ENCODE assay signal across 7 mouse cellular contexts in the genomic region with DNA sequence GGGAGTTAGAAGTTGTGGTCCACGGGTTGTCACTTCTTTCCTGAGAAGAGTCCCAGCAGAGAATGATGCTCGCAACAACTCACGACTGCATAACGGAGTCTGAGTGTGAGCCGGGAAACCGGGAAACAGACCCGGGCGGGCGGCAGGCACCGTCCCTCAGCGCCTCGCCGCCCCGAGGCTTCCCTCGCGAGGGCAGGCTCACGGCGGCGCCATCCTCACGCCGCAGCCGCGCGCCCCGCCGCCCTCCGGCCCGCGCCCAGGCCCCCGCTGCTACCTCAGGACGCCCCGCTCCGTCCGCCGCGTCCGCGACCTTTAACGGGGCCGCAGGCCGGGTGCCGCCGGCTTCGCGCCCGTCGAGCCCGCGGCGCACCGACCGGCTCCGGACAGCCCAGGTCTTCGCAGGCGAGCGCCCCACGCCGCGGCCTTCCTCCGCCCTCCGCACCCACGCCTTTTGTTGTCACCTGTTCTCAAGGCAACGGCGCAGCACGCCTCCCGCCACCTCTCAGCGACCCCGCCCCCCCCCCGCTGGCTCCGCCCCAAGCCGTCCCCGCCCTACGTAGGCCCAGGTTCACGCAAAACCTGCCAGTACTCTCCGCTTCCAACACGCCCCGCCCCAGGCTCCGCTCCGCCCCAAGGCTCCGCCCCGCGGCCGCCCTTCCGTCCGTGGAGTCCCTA. TPM values are rescaled to one million over a fixed set of nuclear protein-coding genes. Genes with fewer than 3 reads are reported as not detected.
DNase-seq lines count a peak whose midpoint lies in the region; ATAC-seq and TF ChIP-seq lines count a peak whose summit lies in the region.

A gene (minus strand): TSS at position 494 of the 675 bp plus-strand sequence.

- peak within 1 kb of the TSS; percentile 67 for H3K4me3 ChIP-seq in embryonic facial prominence, embryonic 11.5 days (ENCODE audit: low read depth, low read length)
- peak within 1 kb of the TSS; percentile 68 for H3K4me3 ChIP-seq in intestine, postnatal 0 days (ENCODE audit: low read depth, low read length)
- peak within 1 kb of the TSS; percentile 90 for H3K4me3 ChIP-seq in limb, embryonic 10.5 days
- peak within 1 kb of the TSS; percentile 70 for H3K4me3 ChIP-seq in midbrain, embryonic 13.5 days (replicated peaks)
- peak within 1 kb of the TSS; percentile 67 for H3K4me3 ChIP-seq in small intestine, adult 2 months (ENCODE audit: low read depth, low read length)

- no peaks in the 10 kb centered on the region for H3K36me3 ChIP-seq in embryonic facial prominence, embryonic 11.5 days (replicated peaks; ENCODE audit: control insufficient read depth, insufficient read depth, low read depth, low read length)
- H3K36me3 ChIP-seq in intestine, postnatal 0 days (ENCODE audit: control insufficient read depth, insufficient read depth): no peaks in the 10 kb centered on the region
- no peaks in the 10 kb centered on the region for H3K36me3 ChIP-seq in limb, embryonic 10.5 days
- H3K36me3 ChIP-seq in midbrain, embryonic 13.5 days: no peaks in the 10 kb centered on the region
- no peaks in the 10 kb centered on the region for H3K36me3 ChIP-seq in small intestine, adult 2 months (ENCODE audit: control insufficient read depth, insufficient read depth, low read length)

- H3K9ac ChIP-seq in embryonic facial prominence, embryonic 11.5 days (replicated peaks; ENCODE audit: low read length): peak within 1 kb of the TSS; percentile 68
- peak within 1 kb of the TSS; percentile 47 for H3K9ac ChIP-seq in intestine, postnatal 0 days (ENCODE audit: low read depth, low read length)
- H3K9ac ChIP-seq in midbrain, embryonic 13.5 days (replicated peaks): peak within 1 kb of the TSS; percentile 70

- peak; percentile 97 for ATAC-seq in embryonic facial prominence, embryonic 11.5 days (replicated peaks; ENCODE audit: insufficient number of reproducible peaks, low FRiP score, low TSS enrichment, low read depth)
- ATAC-seq in granulocyte monocyte progenitor cell, adult 5-6 weeks (replicated peaks; ENCODE audit: poor library complexity, severe bottlenecking): peak; percentile 99
- ATAC-seq in intestine, postnatal 0 days: peak; percentile 97
- ATAC-seq in midbrain, embryonic 13.5 days: peak; percentile 98

- DNase-seq in adrenal gland, postnatal 25 days: peak; percentile 88
- DNase-seq in embryonic facial prominence, embryonic 11.5 days (ENCODE audit: low spot score): peak; percentile 92
- DNase-seq in limb, embryonic 10.5 days (ENCODE audit: low spot score): peak; percentile 93

- H3K4me2 ChIP-seq in embryonic facial prominence, embryonic 11.5 days (ENCODE audit: low read depth, low read length): peak within 1 kb of the TSS; percentile 97
- peak within 1 kb of the TSS; percentile 99 for H3K4me2 ChIP-seq in intestine, postnatal 0 days (replicated peaks; ENCODE audit: low read depth)
- H3K4me2 ChIP-seq in midbrain, embryonic 13.5 days (replicated peaks): peak within 1 kb of the TSS; percentile 77

- peak; percentile 57; the same call in 1 of the 2 replicates for TF ChIP-seq POLR2A in small intestine, adult 2 months (IDR thresholded peaks at IDR 0.05; ENCODE audit: low read depth, low read length)

- no peak within 1 kb of the TSS for H3K27ac ChIP-seq in embryonic facial prominence, embryonic 11.5 days (replicated peaks; ENCODE audit: low read depth, low read length)
- H3K27ac ChIP-seq in intestine, postnatal 0 days (ENCODE audit: low read depth, low read length): peak within 1 kb of the TSS; percentile 70
- H3K27ac ChIP-seq in limb, embryonic 10.5 days: peak within 1 kb of the TSS; percentile 81
- H3K27ac ChIP-seq in midbrain, embryonic 13.5 days: no peak within 1 kb of the TSS
- peak within 1 kb of the TSS; percentile 66 for H3K27ac ChIP-seq in small intestine, adult 2 months (ENCODE audit: insufficient read depth, low read depth, low read length)

- H3K4me1 ChIP-seq in embryonic facial prominence, embryonic 11.5 days (ENCODE audit: control insufficient read depth, insufficient read depth, low read length): no peaks in the 10 kb centered on the region
- no peaks in the 10 kb centered on the region; the same call in 1 of the 2 replicates for H3K4me1 ChIP-seq in intestine, postnatal 0 days (replicated peaks; ENCODE audit: control insufficient read depth, insufficient read depth, low read length)
- peaks cover 12% of the 10 kb centered on the region for H3K4me1 ChIP-seq in limb, embryonic 10.5 days
- H3K4me1 ChIP-seq in midbrain, embryonic 13.5 days (replicated peaks): no peaks in the 10 kb centered on the region; the same call in 1 of the 2 replicates
- H3K4me1 ChIP-seq in small intestine, adult 2 months (ENCODE audit: control insufficient read depth, insufficient read depth, insufficient read length, low read length): no peaks in the 10 kb centered on the region

- WGBS in embryonic facial prominence, embryonic 11.5 days: under 1% methylated on average over 66 of the region's 85 CpGs
- under 1% methylated on average over 79 of the region's 85 CpGs for WGBS in intestine, postnatal 0 days
- WGBS in limb, embryonic 10.5 days: 1% methylated on average over 84 of the region's 85 CpGs
- WGBS in midbrain, embryonic 13.5 days: under 1% methylated on average over 65 of the region's 85 CpGs
- 2% methylated on average over 84 of the region's 85 CpGs for WGBS in small intestine, adult 2 months

- H3K27me3 ChIP-seq in embryonic facial prominence, embryonic 11.5 days (ENCODE audit: control insufficient read depth, insufficient read depth, low read length): no peaks in the 10 kb centered on the region
- H3K27me3 ChIP-seq in intestine, postnatal 0 days (replicated peaks; ENCODE audit: control insufficient read depth, insufficient read depth, low read length): 0 out of 2 replicates have a peak, but pooled peaks cover 2% of the 10 kb centered on the region
- peaks cover 6% of the 10 kb centered on the region; the same call in 1 of the 2 replicates for H3K27me3 ChIP-seq in limb, embryonic 10.5 days (ENCODE audit: low read depth, poor library complexity, severe bottlenecking)
- 0 out of 2 replicates have a peak, but pooled peaks cover 3% of the 10 kb centered on the region for H3K27me3 ChIP-seq in midbrain, embryonic 13.5 days
- no peaks in the 10 kb centered on the region for H3K27me3 ChIP-seq in small intestine, adult 2 months (ENCODE audit: control insufficient read depth, insufficient read depth, low read length)

- no peak for TF ChIP-seq CTCF in intestine, postnatal 0 days (IDR thresholded peaks at IDR 0.05; ENCODE audit: low read depth)
- TF ChIP-seq CTCF in small intestine, adult 2 months (IDR thresholded peaks at IDR 0.05; ENCODE audit: extremely low read depth, insufficient read length, insufficient replicate concordance, low read depth, low read length): no peak

- no peaks in the 10 kb centered on the region for H3K9me3 ChIP-seq in embryonic facial prominence, embryonic 11.5 days (replicated peaks; ENCODE audit: control insufficient read depth, low read length)
- no peaks in the 10 kb centered on the region for H3K9me3 ChIP-seq in intestine, postnatal 0 days (ENCODE audit: control insufficient read depth)
- no peaks in the 10 kb centered on the region for H3K9me3 ChIP-seq in limb, embryonic 10.5 days (replicated peaks)
- H3K9me3 ChIP-seq in midbrain, embryonic 13.5 days: no peaks in the 10 kb centered on the region

RNA-seq across cellular contexts. Expression of the gene that starts here (rescaled TPM):
- 0.88 and 1.3 TPM in 2 replicates for total RNA-seq in adrenal gland, postnatal 25 days (2021)
- polyA plus RNA-seq in embryonic facial prominence, embryonic 11.5 days (2014; fragmentation: Nextera tagmentation; extraction: Ambion mirVana): 1.2 TPM in 2 replicates
- not detected in 2 replicates for total RNA-seq in granulocyte monocyte progenitor cell, adult 5-6 weeks (2014; fragmentation: Nextera tagmentation)
- not detected in 2 replicates for total RNA-seq in granulocyte monocyte progenitor cell, adult 5-6 weeks (2017)
- 0.55 and 0.71 TPM in 2 replicates for polyA plus RNA-seq in intestine, postnatal 0 days (2015; fragmentation: Nextera tagmentation; extraction: Ambion mirVana)
- polyA plus RNA-seq in limb, embryonic 10.5 days (2016; fragmentation: Nextera tagmentation; extraction: Ambion mirVana): 0.58 and 0.78 TPM in 2 replicates
- polyA plus RNA-seq in midbrain, embryonic 13.5 days (2015; fragmentation: Nextera tagmentation; extraction: Ambion mirVana): 1.2 and 1.4 TPM in 2 replicates
- polyA plus RNA-seq in small intestine, adult 2 months (2012; rRNA removed): 0.03 and 0.32 TPM in 2 replicates

Comparison
In these comparisons a context has a peak if more than half of its experiments do, and no peak if none do; other contexts are left out.
1. Peak in ATAC-seq in granulocyte monocyte progenitor cell, adult 5-6 weeks; RNA of the gene not detected or under 1 TPM.
2. Peak in ATAC-seq, H3K4me3 ChIP-seq, H3K27ac ChIP-seq, H3K9ac ChIP-seq and H3K4me2 ChIP-seq in intestine, postnatal 0 days; RNA of the gene not detected or under 1 TPM.
3. Peak in DNase-seq, H3K4me3 ChIP-seq and H3K27ac ChIP-seq in limb, embryonic 10.5 days; RNA of the gene not detected or under 1 TPM.